Mouse (Mus musculus): ENCODE data around the gene Entpd4b. TPM values are rescaled to one million over a fixed set of nuclear protein-coding genes. Genes with fewer than 3 reads are reported as not detected.
"Not testable (repeated sequence)": the region's sequence is repeated elsewhere in the genome, so short reads cannot be mapped to it uniquely, and the experiment has no call there.

The Entpd4b gene
- polyA plus RNA-seq, 1 experiment from 2014 or later, result 10.2 TPM

DNA sequence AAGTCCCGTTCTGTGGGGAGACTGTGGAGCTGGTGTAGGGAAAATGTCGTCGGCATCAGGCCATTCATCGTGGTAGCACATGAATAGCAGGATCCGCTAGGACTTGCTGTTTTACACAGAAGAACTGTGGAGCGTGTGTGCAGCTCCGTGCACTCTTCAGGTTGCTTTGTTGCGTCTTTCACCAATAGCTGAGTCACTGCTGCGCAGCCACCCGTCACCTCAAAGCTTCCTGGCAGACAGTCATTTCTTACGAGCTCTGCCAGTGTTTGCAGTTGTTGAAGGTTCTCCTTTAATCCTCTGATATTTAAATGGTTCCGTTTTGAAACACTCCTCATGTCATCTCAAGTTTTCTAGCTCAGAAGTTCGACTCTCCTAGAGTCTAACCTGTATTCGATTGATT, 2.3 kb downstream of the Entpd4b start:
- H3K36me3 ChIP-seq; H3K4me2 ChIP-seq (replicated peaks); H3K9me3 ChIP-seq; H3K27me3 ChIP-seq; H3K27ac ChIP-seq (replicated peaks); ATAC-seq (ENCODE audit: low FRiP score, low read depth); H3K9ac ChIP-seq (replicated peaks); H3K4me1 ChIP-seq; H3K4me3 ChIP-seq: not testable (repeated sequence)
- no CpG with 5 or more reads among the region's 14 CpGs for WGBS

Other genes with a start within 250 kb of the Entpd4b start
- gene Gm16867, start 52.1 kb upstream of the Entpd4b start, polyA plus RNA-seq (2016; fragmentation: Nextera tagmentation; extraction: Ambion mirVana), result not detected in 2 replicates
- gene Gm27179, start 42.9 kb upstream of the Entpd4b start, polyA plus RNA-seq (2016; fragmentation: Nextera tagmentation; extraction: Ambion mirVana), result not detected in 2 replicates

All from midbrain, embryonic 12.5 days (tissue).